Mouse (Mus musculus): Measurements from ENCODE around the gene Hist1h4c. TPM values are rescaled to one million over a fixed set of nuclear protein-coding genes. Genes with fewer than 3 reads are reported as not detected.

Hist1h4c gene
- total and polyA plus RNA-seq, 2 experiments from 2014 or later: 2.2 to 622 TPM

- no peaks in the 10 kb centered on the region for H3K4me1 ChIP-seq (ENCODE audit: insufficient read depth, low read length)
- H3K9me3 ChIP-seq (ENCODE audit: low read length): no peaks in the 10 kb centered on the region
- H3K27ac ChIP-seq (ENCODE audit: low read depth, low read length): no peak overlapping the region
- ATAC-seq (ENCODE audit: low FRiP score): no peak
- WGBS: 83% methylated on average over 6 of the region's 6 CpGs
- H3K4me2 ChIP-seq (ENCODE audit: low read depth, low read length, poor library complexity, severe bottlenecking): no peak overlapping the region
- H3K4me3 ChIP-seq (ENCODE audit: low read depth, low read length): no peak overlapping the region
- H3K27me3 ChIP-seq (ENCODE audit: insufficient read depth, low read length): no peaks in the 10 kb centered on the region
- no peak overlapping the region for H3K9ac ChIP-seq (replicated peaks; ENCODE audit: low read length, poor library complexity, severe bottlenecking)
- TF ChIP-seq CTCF (IDR thresholded peaks at IDR 0.05): no peak
- DNase-seq (ENCODE audit: low spot score): no peak
- H3K36me3 ChIP-seq (ENCODE audit: insufficient read depth, low read length): no peaks in the 10 kb centered on the region
Observed at GRCm38 (mm10) chr13:23693856-23694440, 4.3 kb downstream of the Hist1h4c start.

DNA sequence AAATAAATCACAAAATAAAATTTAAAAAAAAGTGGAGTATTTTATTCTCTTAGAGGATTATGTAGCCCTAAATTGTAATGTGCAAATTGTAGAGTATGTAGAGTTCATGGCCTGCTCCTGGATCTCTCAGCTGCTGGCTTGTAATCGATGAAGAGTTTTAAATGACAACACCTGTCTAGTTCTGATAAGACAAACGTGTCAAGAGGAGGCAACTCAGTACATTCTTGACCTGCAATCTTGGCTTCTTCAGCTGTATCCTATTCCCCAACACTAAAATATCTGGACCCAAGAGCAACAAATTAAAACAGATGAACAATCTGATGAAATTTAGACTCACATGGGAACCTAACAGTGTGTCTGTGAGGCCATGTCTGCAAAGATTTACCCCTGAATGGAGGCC is 8.8 kb downstream of the Hist1h4c start:
- Histone ChIP-seq H3K4me1 (ENCODE audit: insufficient read depth, low read length) (peaks cover 5% of the 10 kb centered on the region; the same call in 1 of the 2 replicates), H3K4me2 (ENCODE audit: low read depth, low read length, poor library complexity, severe bottlenecking) (no peak overlapping the region), H3K36me3 (ENCODE audit: insufficient read depth, low read length) (no peaks in the 10 kb centered on the region), H3K9me3 (ENCODE audit: low read length) (no peaks in the 10 kb centered on the region), H3K9ac (replicated peaks; ENCODE audit: low read length, poor library complexity, severe bottlenecking) (no peak overlapping the region), H3K27ac (ENCODE audit: low read depth, low read length) (no peak overlapping the region), H3K27me3 (ENCODE audit: insufficient read depth, low read length) (no peaks in the 10 kb centered on the region), H3K4me3 (ENCODE audit: low read depth, low read length) (no peak overlapping the region)
- DNase-seq (ENCODE audit: low spot score): no peak
- WGBS: 86% methylated on average over 2 of the region's 2 CpGs
- no peak for ATAC-seq (ENCODE audit: low FRiP score)
- no peak for TF ChIP-seq CTCF (IDR thresholded peaks at IDR 0.05)

- WGBS: 96% methylated on average over 2 of the region's 2 CpGs
- ATAC-seq (ENCODE audit: low FRiP score) (no peak), DNase-seq (ENCODE audit: low spot score) (no peak)
- H3K27ac ChIP-seq (ENCODE audit: low read depth, low read length): no peak overlapping the region
- no peaks in the 10 kb centered on the region for H3K27me3 ChIP-seq (ENCODE audit: insufficient read depth, low read length)
- H3K4me2 ChIP-seq (ENCODE audit: low read depth, low read length, poor library complexity, severe bottlenecking): no peak overlapping the region
- H3K9ac ChIP-seq (replicated peaks; ENCODE audit: low read length, poor library complexity, severe bottlenecking): no peak overlapping the region
- no peak for TF ChIP-seq CTCF (IDR thresholded peaks at IDR 0.05)
- no peaks in the 10 kb centered on the region for H3K36me3 ChIP-seq (ENCODE audit: insufficient read depth, low read length)
- peaks cover 5% of the 10 kb centered on the region; the same call in 1 of the 2 replicates for H3K4me1 ChIP-seq (ENCODE audit: insufficient read depth, low read length)
- H3K4me3 ChIP-seq (ENCODE audit: low read depth, low read length): no peak overlapping the region
- H3K9me3 ChIP-seq (ENCODE audit: low read length): no peaks in the 10 kb centered on the region
Observed at GRCm38 (mm10) chr13:23688956-23689355, 9.3 kb downstream of the Hist1h4c start.

DNA sequence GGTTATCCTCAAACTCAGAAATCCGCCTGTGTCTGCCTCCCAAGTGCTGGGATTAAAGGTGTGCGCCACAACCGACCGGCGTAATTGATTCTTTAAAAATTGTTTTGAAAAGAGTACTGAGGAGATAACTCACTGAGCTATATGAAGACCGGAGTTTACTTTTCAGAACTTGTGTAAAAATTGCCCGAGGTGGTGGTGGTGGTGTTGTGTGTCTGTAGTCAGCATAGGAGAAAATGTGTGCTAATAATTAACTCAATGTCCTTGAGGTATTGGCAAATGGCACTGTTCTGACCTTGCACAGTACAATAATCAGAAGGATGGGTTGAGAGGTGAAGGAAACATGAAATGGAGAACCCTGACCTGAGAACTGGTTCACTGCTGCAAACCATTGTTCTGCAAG is 10.3 kb downstream of the Hist1h4c start:
- H3K9ac ChIP-seq (replicated peaks; ENCODE audit: low read length, poor library complexity, severe bottlenecking): no peak overlapping the region
- ATAC-seq (ENCODE audit: low FRiP score): no peak
- WGBS: 93% methylated on average over 7 of the region's 7 CpGs

GRCm38 (mm10) chr13:23687181-23687580 is 11.1 kb downstream of the Hist1h4c start:
- DNase-seq (ENCODE audit: low spot score): no peak
- no peak for ATAC-seq (ENCODE audit: low FRiP score)
- no peak for TF ChIP-seq CTCF (IDR thresholded peaks at IDR 0.05)
- no peaks in the 10 kb centered on the region for H3K36me3 ChIP-seq (ENCODE audit: insufficient read depth, low read length)
- no peak overlapping the region for H3K4me2 ChIP-seq (ENCODE audit: low read depth, low read length, poor library complexity, severe bottlenecking)
- H3K4me1 ChIP-seq (ENCODE audit: insufficient read depth, low read length): peaks cover 10% of the 10 kb centered on the region; the same call in 1 of the 2 replicates
- H3K27me3 ChIP-seq (ENCODE audit: insufficient read depth, low read length): no peaks in the 10 kb centered on the region
- H3K4me3 ChIP-seq (ENCODE audit: low read depth, low read length): no peak overlapping the region
- no peaks in the 10 kb centered on the region for H3K9me3 ChIP-seq (ENCODE audit: low read length)
- H3K27ac ChIP-seq (ENCODE audit: low read depth, low read length): no peak overlapping the region
- H3K9ac ChIP-seq (replicated peaks; ENCODE audit: low read length, poor library complexity, severe bottlenecking): no peak overlapping the region
- 89% methylated on average over 4 of the region's 4 CpGs for WGBS

More for the DNA sequence above, 10.3 kb downstream of the Hist1h4c start:
- TF ChIP-seq CTCF (IDR thresholded peaks at IDR 0.05): no peak
- Histone ChIP-seq H3K4me2 (ENCODE audit: low read depth, low read length, poor library complexity, severe bottlenecking) (no peak overlapping the region), H3K4me3 (ENCODE audit: low read depth, low read length) (no peak overlapping the region), H3K27ac (ENCODE audit: low read depth, low read length) (no peak overlapping the region), H3K4me1 (ENCODE audit: insufficient read depth, low read length) (peaks cover 8% of the 10 kb centered on the region; the same call in 1 of the 2 replicates), H3K9me3 (ENCODE audit: low read length) (no peaks in the 10 kb centered on the region), H3K27me3 (ENCODE audit: insufficient read depth, low read length) (no peaks in the 10 kb centered on the region), H3K36me3 (ENCODE audit: insufficient read depth, low read length) (no peaks in the 10 kb centered on the region)
- DNase-seq (ENCODE audit: low spot score): no peak

GRCm38 (mm10) chr13:23685966-23686365 is 12.3 kb downstream of the Hist1h4c start:
- H3K27me3 ChIP-seq (ENCODE audit: insufficient read depth, low read length): no peaks in the 10 kb centered on the region
- H3K27ac ChIP-seq (ENCODE audit: low read depth, low read length): no peak overlapping the region
- DNase-seq (ENCODE audit: low spot score) (no peak), ATAC-seq (ENCODE audit: low FRiP score) (no peak)
- no peak overlapping the region; the same call in 1 of the 2 replicates for H3K4me3 ChIP-seq (ENCODE audit: low read depth, low read length)
- no peaks in the 10 kb centered on the region for H3K36me3 ChIP-seq (ENCODE audit: insufficient read depth, low read length)
- no peak overlapping the region for H3K9ac ChIP-seq (replicated peaks; ENCODE audit: low read length, poor library complexity, severe bottlenecking)
- no peak for TF ChIP-seq CTCF (IDR thresholded peaks at IDR 0.05)
- WGBS: 37% methylated on average over 4 of the region's 4 CpGs
- H3K4me2 ChIP-seq (ENCODE audit: low read depth, low read length, poor library complexity, severe bottlenecking): peak overlapping the region; percentile 70
- peaks cover 10% of the 10 kb centered on the region; the same call in 1 of the 2 replicates for H3K4me1 ChIP-seq (ENCODE audit: insufficient read depth, low read length)
- no peaks in the 10 kb centered on the region for H3K9me3 ChIP-seq (ENCODE audit: low read length)

All from midbrain, postnatal 0 days (tissue).